8 mouse cellular contexts compared by ENCODE assay signal in genomic region chr4:126150297-126150948, GRCm38 (mm10). TPM values are rescaled to one million over a fixed set of nuclear protein-coding genes. Genes with fewer than 3 reads are reported as not detected.
DNase-seq lines count a peak whose midpoint lies in the region; ATAC-seq and TF ChIP-seq lines count a peak whose summit lies in the region.

No protein-coding gene starts in this region.

- peak overlapping the region; percentile 90 for H3K27ac ChIP-seq in intestine, embryonic 14.5 days (ENCODE audit: low read depth)
- H3K27ac ChIP-seq in liver, embryonic 14.5 days, result no peak overlapping the region

- peak; percentile 30 to 40 for DNase-seq in spleen, postnatal 36 days (ENCODE audit: low spot score in 2 of 2)
- DNase-seq in spleen, postnatal 14 days (ENCODE audit: low spot score in 2 of 2), result no peak
- peak; percentile 99 for DNase-seq in forelimb bud, embryonic 11.5 days (ENCODE audit: low read depth, low spot score)
- peak; percentile 79 for DNase-seq in intestine, embryonic 14.5 days (ENCODE audit: low spot score)
- DNase-seq in liver, embryonic 14.5 days (ENCODE audit: low read depth in 3 of 3, low spot score in 3 of 3), result no peak
- DNase-seq in ovary, postnatal 36 days (ENCODE audit: low spot score), result peak; percentile 65
- DNase-seq in frontal cortex, postnatal 14 days (ENCODE audit: low spot score in 2 of 2), result no peak
- no peak for DNase-seq in cerebellum, adult 8-10 months

- peak overlapping the region; percentile 54 for H3K4me3 ChIP-seq in intestine, embryonic 14.5 days (ENCODE audit: low read depth, low read length)
- H3K4me3 ChIP-seq in liver, embryonic 14.5 days (ENCODE audit: insufficient read depth in 1 of 2, low read depth in 2 of 2, low read length in 2 of 2), result no peak overlapping the region

- no peaks in the 10 kb centered on the region for H3K27me3 ChIP-seq in intestine, embryonic 14.5 days (replicated peaks; ENCODE audit: control insufficient read depth, insufficient read depth, low read length)
- peaks cover 31% of the 10 kb centered on the region for H3K27me3 ChIP-seq in liver, embryonic 14.5 days (ENCODE audit: control insufficient read depth, insufficient read depth, low read length)

- TF ChIP-seq CTCF in liver, embryonic 14.5 days (IDR thresholded peaks at IDR 0.05; ENCODE audit: low read depth), result no peak

- peaks cover 35% of the 10 kb centered on the region for H3K4me1 ChIP-seq in intestine, embryonic 14.5 days (replicated peaks; ENCODE audit: control insufficient read depth, insufficient read depth, low read length)
- H3K4me1 ChIP-seq in liver, embryonic 14.5 days (replicated peaks; ENCODE audit: control insufficient read depth in 2 of 2, insufficient read depth in 2 of 2, low read length in 1 of 2), result peaks cover 0 to 16% of the 10 kb centered on the region in 2 experiments; a peak in 2 of 4 replicates

- peaks cover 16% of the 10 kb centered on the region for H3K36me3 ChIP-seq in intestine, embryonic 14.5 days (ENCODE audit: control insufficient read depth, insufficient read depth, low read length)
- H3K36me3 ChIP-seq in liver, embryonic 14.5 days (replicated peaks; ENCODE audit: control insufficient read depth, insufficient read depth, low read depth), result no peaks in the 10 kb centered on the region

- H3K9ac ChIP-seq in intestine, embryonic 14.5 days (ENCODE audit: low read length), result peak overlapping the region; percentile 20; the same call in 1 of the 2 replicates
- no peak overlapping the region for H3K9ac ChIP-seq in liver, embryonic 14.5 days (replicated peaks)

- TF ChIP-seq EP300 in liver, embryonic 14.5 days (IDR thresholded peaks at IDR 0.05; ENCODE audit: low read depth), result no peak

- H3K4me2 ChIP-seq in intestine, embryonic 14.5 days (ENCODE audit: low read length), result peak overlapping the region; percentile 91
- H3K4me2 ChIP-seq in liver, embryonic 14.5 days (ENCODE audit: low read depth), result no peak overlapping the region; the same call in 1 of the 2 replicates

- WGBS in intestine, embryonic 14.5 days, result 27% methylated on average over 16 of the region's 16 CpGs
- WGBS in liver, embryonic 14.5 days (ENCODE audit: insufficient replicate concordance), result 37% methylated on average over 16 of the region's 16 CpGs

- peak; percentile 25 for ATAC-seq in intestine, embryonic 14.5 days (replicated peaks; ENCODE audit: low FRiP score, low TSS enrichment, low read depth)
- ATAC-seq in liver, embryonic 14.5 days (ENCODE audit: insufficient read depth), result peak; percentile 16

- H3K9me3 ChIP-seq in intestine, embryonic 14.5 days (ENCODE audit: control insufficient read depth, low read length), result no peaks in the 10 kb centered on the region
- H3K9me3 ChIP-seq in liver, embryonic 14.5 days (ENCODE audit: control insufficient read depth, low read length), result no peaks in the 10 kb centered on the region

RNA-seq across cellular contexts. Expression of gene Eva1b, which starts 2.9 kb away (rescaled TPM):
- 61.0 and 63.2 TPM in 2 replicates for polyA plus RNA-seq in intestine, embryonic 14.5 days (2014; fragmentation: Nextera tagmentation; extraction: Ambion mirVana)
- polyA plus RNA-seq in liver, embryonic 14.5 days (2012; rRNA removed), result 11.9 and 14.8 TPM in 2 replicates
- polyA plus RNA-seq in liver, embryonic 14.5 days (2014; fragmentation: Nextera tagmentation; extraction: Ambion mirVana), result 11.0 and 12.0 TPM in 2 replicates

RNA-seq across cellular contexts. Expression of gene Sh3d21, which starts 12.9 kb away (rescaled TPM):
- polyA plus RNA-seq in intestine, embryonic 14.5 days (2014; fragmentation: Nextera tagmentation; extraction: Ambion mirVana), result 7.4 and 7.9 TPM in 2 replicates
- 0.46 and 0.53 TPM in 2 replicates for polyA plus RNA-seq in liver, embryonic 14.5 days (2012; rRNA removed)
- 0.77 and 0.93 TPM in 2 replicates for polyA plus RNA-seq in liver, embryonic 14.5 days (2014; fragmentation: Nextera tagmentation; extraction: Ambion mirVana)

RNA-seq across cellular contexts. Expression of gene Stk40, which starts 46.7 kb away (rescaled TPM):
- polyA plus RNA-seq in intestine, embryonic 14.5 days (2014; fragmentation: Nextera tagmentation; extraction: Ambion mirVana), result 22.5 and 23.8 TPM in 2 replicates
- polyA plus RNA-seq in liver, embryonic 14.5 days (2012; rRNA removed), result 4.3 and 5.6 TPM in 2 replicates
- polyA plus RNA-seq in liver, embryonic 14.5 days (2014; fragmentation: Nextera tagmentation; extraction: Ambion mirVana), result 8.2 and 9.0 TPM in 2 replicates

RNA-seq across cellular contexts. Expression of gene Thrap3, which starts 52.1 kb away (rescaled TPM):
- 206 TPM in 2 replicates for polyA plus RNA-seq in intestine, embryonic 14.5 days (2014; fragmentation: Nextera tagmentation; extraction: Ambion mirVana)
- polyA plus RNA-seq in liver, embryonic 14.5 days (2012; rRNA removed), result 39.2 and 62.6 TPM in 2 replicates
- 77.9 and 84.2 TPM in 2 replicates for polyA plus RNA-seq in liver, embryonic 14.5 days (2014; fragmentation: Nextera tagmentation; extraction: Ambion mirVana)

RNA-seq across cellular contexts. Expression of gene Lsm10, which starts 54.0 kb away (rescaled TPM):
- 55.6 and 58.5 TPM in 2 replicates for polyA plus RNA-seq in intestine, embryonic 14.5 days (2014; fragmentation: Nextera tagmentation; extraction: Ambion mirVana)
- 20.1 and 20.3 TPM in 2 replicates for polyA plus RNA-seq in liver, embryonic 14.5 days (2012; rRNA removed)
- 24.4 and 25.9 TPM in 2 replicates for polyA plus RNA-seq in liver, embryonic 14.5 days (2014; fragmentation: Nextera tagmentation; extraction: Ambion mirVana)

Comparison
In these comparisons a context has a peak if more than half of its experiments do, and no peak if none do; other contexts are left out.
1. DNase-seq: peak in spleen, postnatal 36 days (2 of 2), forelimb bud, embryonic 11.5 days (single experiment), intestine, embryonic 14.5 days (single experiment) and ovary, postnatal 36 days (single experiment); none in spleen, postnatal 14 days (0 of 2), liver, embryonic 14.5 days (0 of 3), frontal cortex, postnatal 14 days (0 of 2) and cerebellum, adult 8-10 months (single experiment).